Mouse (Mus musculus): ENCODE measurements around the gene Papolg.

GRCm38 (mm10) chr11:23853306-23853705 is 41.7 kb downstream of the Papolg start:
- TF ChIP-seq CTCF (IDR thresholded peaks at IDR 0.05; ENCODE audit: control insufficient read depth, insufficient read depth, low read length) (no peak), POLR2A (IDR thresholded peaks at IDR 0.05; ENCODE audit: borderline replicate concordance, control insufficient read depth, low read depth, low read length) (no peak)

All from bone marrow, adult 2 months (tissue).